Mouse (Mus musculus) midbrain, embryonic 10.5 days (tissue): Measurements from ENCODE around the gene Ranbp3. TPM values are rescaled to one million over a fixed set of nuclear protein-coding genes. Genes with fewer than 3 reads are reported as not detected.
A peak's percentile ranks its signal among the peaks of the same experiment; 100 is the strongest.
"Not testable (repeated sequence)": the region's sequence is repeated elsewhere in the genome, so short reads cannot be mapped to it uniquely, and the experiment has no call there.

Experiments
- DNase-seq: peaks from one replicate; pipeline ENCODE4 v3.0.0-alpha.2; 2017; ENCODE audit warnings: low spot score
- H3K27ac ChIP-seq: fragments of 300-500 bp; sonication (generic); replicated peaks from 2 replicates; pipeline ENCODE4 v1.5.1; 2016; ENCODE audit warnings: mild to moderate bottlenecking
- H3K27me3 ChIP-seq: fragments of 300-500 bp; sonication (generic); 2 replicates; pipeline ENCODE4 v1.6.1; 2016; ENCODE audit warnings: low read depth, mild to moderate bottlenecking; ENCODE audit not compliant: poor library complexity, severe bottlenecking
- H3K36me3 ChIP-seq: fragments of 300-500 bp; sonication (generic); 2 replicates; pipeline ENCODE4 v1.6.1; 2016; ENCODE audit warnings: mild to moderate bottlenecking, moderate library complexity
- H3K4me1 ChIP-seq: fragments of 300-500 bp; sonication (generic); 2 replicates; pipeline ENCODE4 v1.6.1; 2016
- H3K4me3 ChIP-seq: fragments of 300-500 bp; sonication (generic); 2 replicates; pipeline ENCODE4 v1.5.1; 2016; ENCODE audit warnings: mild to moderate bottlenecking, moderate library complexity
- H3K9me3 ChIP-seq: fragments of 300-500 bp; sonication (generic); replicated peaks from 2 replicates; pipeline ENCODE4 v1.6.1; 2016; ENCODE audit warnings: mild to moderate bottlenecking
- WGBS: fragments of 180-500 bp; shearing (Covaris S2); methylation state at CpG from one replicate; pipeline ENCODE4 v1.1.7; 2016; 5-methylcytosine and 5-hydroxymethylcytosine counted together
- polyA plus RNA-seq: library from polyadenylated mRNA; unstranded; fragments of >200 nt; fragmentation: Nextera tagmentation; extraction: Ambion mirVana; gene quantifications from 2 replicates; pipeline ENCODE4 v1.2.1, GENCODE M21; 2016

Gene Ranbp3
- 140 and 145 TPM in 2 replicates for polyA plus RNA-seq

GRCm38 (mm10) chr17:56672941-56673646, at the start of gene Ranbp3:
Gene Ranbp3, plus strand, starts transcription at chr17:56673294.
- Histone ChIP-seq H3K27ac (peak within 1 kb of the TSS; percentile 97), H3K4me1 (peaks cover 49% of the 10 kb centered on the region), H3K36me3 (peaks cover 36% of the 10 kb centered on the region), H3K9me3 (no peaks in the 10 kb centered on the region), H3K4me3 (peak within 1 kb of the TSS; percentile 90), H3K27me3 (peaks cover 12% of the 10 kb centered on the region)
- peak; percentile 100 for DNase-seq
- under 1% methylated on average over 57 of the region's 66 CpGs for WGBS

- DNase-seq = no peak
- peak overlapping the region; percentile 83; the same call in 1 of the 2 replicates for H3K4me3 ChIP-seq
- no peaks in the 10 kb centered on the region for H3K27me3 ChIP-seq
- H3K36me3 ChIP-seq = peaks cover 50% of the 10 kb centered on the region
- no peaks in the 10 kb centered on the region for H3K9me3 ChIP-seq
- 85% methylated on average over 3 of the region's 3 CpGs for WGBS
- no peak overlapping the region for H3K27ac ChIP-seq
- peaks cover 26% of the 10 kb centered on the region for H3K4me1 ChIP-seq
Observed at GRCm38 (mm10) chr17:56625495-56625894, 47.6 kb upstream of the Ranbp3 start.

DNA sequence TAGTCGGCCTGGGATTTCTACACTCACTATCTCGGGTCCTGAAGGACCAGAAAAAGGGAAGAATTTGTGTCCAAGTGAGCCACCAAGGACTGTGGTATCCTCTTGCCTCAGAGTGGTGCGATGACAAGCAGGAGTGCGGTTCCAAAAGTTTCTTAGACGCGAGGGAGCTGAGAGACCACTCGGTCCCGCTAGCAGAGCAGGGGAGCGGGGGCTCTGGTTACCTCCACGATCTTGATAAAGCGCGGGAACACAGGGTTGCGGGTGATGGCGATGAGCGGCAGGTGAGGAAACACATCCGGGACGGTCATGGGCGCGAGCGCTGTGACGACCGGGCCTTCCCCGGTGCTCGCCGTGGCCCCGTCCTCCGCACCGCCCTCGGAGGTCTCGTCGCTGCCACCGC, 46.8 kb upstream of the Ranbp3 start:
- Histone ChIP-seq H3K9me3 (no peaks in the 10 kb centered on the region), H3K4me3 (peak overlapping the region; percentile 83), H3K27ac (peak overlapping the region; percentile 90), H3K27me3 (no peaks in the 10 kb centered on the region), H3K36me3 (peaks cover 42% of the 10 kb centered on the region), H3K4me1 (peaks cover 26% of the 10 kb centered on the region)
- WGBS = under 1% methylated on average over 32 of the region's 32 CpGs
- DNase-seq = no peak

DNA sequence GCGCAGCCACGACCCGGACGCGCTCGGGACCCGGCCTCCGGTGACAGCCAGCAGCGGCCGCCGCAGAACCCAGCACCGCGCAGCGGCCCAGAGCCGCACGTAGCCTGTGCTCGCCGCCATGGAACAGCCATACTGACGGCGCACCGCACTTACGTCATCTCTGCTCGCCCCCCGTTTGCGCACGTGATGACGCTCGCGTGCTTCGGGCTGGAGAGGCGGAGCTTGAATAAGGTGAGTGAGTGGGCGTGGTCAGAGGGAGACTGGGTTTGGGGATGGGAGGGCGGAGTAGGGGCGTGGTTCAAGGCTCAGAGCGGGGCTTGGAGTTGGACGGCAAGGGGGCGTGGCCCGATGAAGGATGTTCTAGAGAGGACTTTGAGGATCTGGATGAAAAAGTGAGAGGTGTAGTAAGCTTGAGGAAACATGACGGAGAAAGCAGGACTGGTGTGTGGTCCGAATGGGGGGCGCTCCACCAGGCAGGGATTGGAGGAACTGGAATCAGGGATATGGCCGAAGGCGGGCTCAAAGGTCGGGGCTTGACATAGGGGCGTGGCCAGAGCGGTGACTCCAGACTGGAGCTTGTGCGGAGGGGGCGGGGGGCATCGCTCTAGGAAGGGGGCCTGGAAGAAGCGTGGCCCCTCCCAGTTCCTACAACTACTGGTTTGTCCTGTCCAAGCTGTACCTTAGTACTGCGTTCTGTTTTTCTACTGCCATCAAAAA, 46.2 kb upstream of the Ranbp3 start, which contains the start of gene Lonp1:
TSS of gene Lonp1 (minus strand) at position 134 of the 717 bp plus-strand sequence.
- peaks cover 35% of the 10 kb centered on the region for H3K36me3 ChIP-seq
- DNase-seq = peak; percentile 99
- peak within 1 kb of the TSS; percentile 83 for H3K4me3 ChIP-seq
- H3K9me3 ChIP-seq = no peaks in the 10 kb centered on the region
- peaks cover 26% of the 10 kb centered on the region for H3K4me1 ChIP-seq
- H3K27me3 ChIP-seq = no peaks in the 10 kb centered on the region
- WGBS = under 1% methylated on average over 51 of the region's 51 CpGs
- H3K27ac ChIP-seq = peak within 1 kb of the TSS; percentile 90

DNA sequence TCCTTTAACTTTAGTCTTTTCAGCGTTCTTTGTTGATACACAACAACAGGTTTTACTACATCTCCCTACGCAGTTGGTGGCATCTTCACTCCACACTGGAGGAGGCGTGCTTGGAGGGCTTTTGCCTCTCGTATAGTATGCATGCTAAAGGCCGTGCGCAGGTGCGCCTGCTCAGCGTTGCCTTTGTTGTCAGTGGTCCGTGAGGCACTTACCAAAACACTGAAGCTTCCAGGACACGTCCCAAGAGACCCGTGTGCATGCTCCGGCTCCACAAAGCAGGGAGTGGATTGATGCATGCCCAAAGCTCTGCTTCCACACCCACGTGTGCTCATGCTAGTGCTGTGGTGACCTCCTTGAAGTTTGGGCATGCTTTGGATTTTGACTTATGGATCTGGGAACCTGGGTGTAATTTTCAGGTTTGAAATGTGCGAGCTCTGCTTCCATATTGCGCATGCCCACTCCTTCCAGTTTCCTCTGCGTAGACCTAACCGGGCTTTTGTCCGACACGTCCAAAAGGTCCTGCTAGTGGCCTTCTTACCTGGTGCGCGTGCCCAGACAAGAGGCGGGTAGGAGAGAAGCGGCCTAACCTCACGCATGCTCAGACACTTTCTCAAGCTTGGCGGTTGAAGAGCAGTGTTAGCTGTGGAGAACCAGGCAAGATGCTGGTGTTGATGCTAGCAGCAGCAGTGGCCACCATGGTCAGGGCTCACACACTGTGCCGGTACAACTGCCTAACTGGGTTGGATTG, 45.4 kb upstream of the Ranbp3 start, which contains the start of gene Catsperd:
TSS of gene Catsperd (plus strand) at position 614 of the 748 bp plus-strand sequence.
- H3K27me3 ChIP-seq = no peaks in the 10 kb centered on the region
- peak within 1 kb of the TSS; percentile 83 for H3K4me3 ChIP-seq
- peaks cover 26% of the 10 kb centered on the region for H3K4me1 ChIP-seq
- no peaks in the 10 kb centered on the region for H3K9me3 ChIP-seq
- H3K36me3 ChIP-seq = peaks cover 27% of the 10 kb centered on the region
- no peak for DNase-seq
- peak within 1 kb of the TSS; percentile 90 for H3K27ac ChIP-seq
- 10% methylated on average over 26 of the region's 26 CpGs for WGBS

DNA sequence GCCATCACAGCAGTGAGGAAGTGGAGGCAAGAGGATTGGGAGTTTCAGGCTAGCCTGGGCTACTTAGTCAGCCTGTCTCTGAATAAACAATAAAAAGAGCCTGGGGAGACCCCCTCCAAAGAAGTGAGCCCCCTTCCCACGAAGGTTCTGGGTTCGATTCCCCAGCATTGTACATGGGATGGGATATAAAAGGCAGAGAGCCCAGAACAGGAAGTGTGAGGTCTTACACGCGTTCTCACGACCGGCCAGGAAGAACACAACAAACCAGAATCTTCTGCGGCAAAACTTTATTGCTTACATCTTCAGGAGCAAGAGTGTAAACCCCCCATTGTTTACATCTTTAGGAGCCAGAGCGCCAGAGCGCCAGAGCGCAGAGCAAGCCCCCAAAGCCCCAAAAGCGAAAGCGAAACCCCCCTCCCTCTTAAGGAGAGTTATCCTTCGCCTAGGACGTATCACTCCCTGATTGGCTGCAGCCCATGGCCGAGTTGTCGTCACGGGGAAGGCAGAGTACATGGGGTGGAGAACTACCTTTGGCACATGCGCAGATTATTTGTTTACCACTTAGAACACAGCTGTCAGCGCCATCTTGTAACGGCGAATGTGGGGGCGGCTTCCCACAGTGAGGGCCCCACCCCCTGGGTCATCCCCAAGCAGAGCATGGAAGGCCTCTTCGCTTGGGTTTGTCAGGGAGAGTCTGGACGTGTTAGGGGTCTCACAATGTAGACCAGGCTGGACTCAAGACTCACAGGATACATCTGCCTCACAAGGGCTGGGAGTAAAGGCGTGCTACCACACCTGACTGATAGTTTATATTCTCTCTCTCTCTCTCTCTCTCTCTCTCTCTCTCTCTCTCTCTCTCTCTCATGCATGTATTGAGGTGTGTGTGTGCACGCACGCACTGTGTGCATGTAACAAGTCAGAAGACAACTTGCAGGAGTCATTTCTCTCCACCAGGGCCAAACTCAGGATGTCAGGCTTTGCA, 43.0 kb upstream of the Ranbp3 start:
- 89% methylated on average over 27 of the region's 27 CpGs for WGBS
- not testable (repeated sequence) for H3K36me3 ChIP-seq, H3K4me3 ChIP-seq, DNase-seq, H3K27ac ChIP-seq, H3K9me3 ChIP-seq, H3K27me3 ChIP-seq
- H3K4me1 ChIP-seq = peaks cover 22% of the 10 kb centered on the region

DNA sequence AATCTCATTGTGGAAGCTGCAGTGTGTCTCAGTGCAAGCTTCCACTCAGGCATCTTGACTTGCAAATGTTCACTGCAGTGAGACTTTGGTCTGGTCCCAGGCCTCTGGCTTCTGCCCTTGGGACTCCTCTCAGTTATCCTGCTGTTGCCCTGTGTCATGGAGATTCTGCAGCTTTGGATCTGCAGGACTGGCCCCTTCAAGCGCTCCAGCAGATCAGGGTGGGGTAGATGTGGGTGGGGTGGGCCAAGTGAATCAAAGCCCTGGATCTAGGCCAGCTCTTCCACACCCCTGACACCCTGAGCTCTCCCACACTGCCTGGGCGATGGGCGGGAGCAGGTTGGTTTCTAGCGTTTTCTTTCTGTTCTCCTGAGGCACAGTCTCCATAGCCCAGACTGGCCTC, 41.3 kb upstream of the Ranbp3 start:
- DNase-seq = no peak
- Histone ChIP-seq H3K4me3 (no peak overlapping the region), H3K27ac (no peak overlapping the region), H3K36me3 (no peaks in the 10 kb centered on the region), H3K4me1 (peaks cover 10% of the 10 kb centered on the region), H3K27me3 (no peaks in the 10 kb centered on the region), H3K9me3 (no peaks in the 10 kb centered on the region)
- 62% methylated on average over 4 of the region's 4 CpGs for WGBS

- Histone ChIP-seq H3K4me1 (no peaks in the 10 kb centered on the region), H3K27me3 (no peaks in the 10 kb centered on the region), H3K4me3 (no peak overlapping the region), H3K27ac (no peak overlapping the region), H3K9me3 (no peaks in the 10 kb centered on the region), H3K36me3 (no peaks in the 10 kb centered on the region)
- WGBS = 87% methylated on average over 6 of the region's 6 CpGs
- no peak for DNase-seq
Observed at GRCm38 (mm10) chr17:56634023-56634422, 39.1 kb upstream of the Ranbp3 start.

GRCm38 (mm10) chr17:56643237-56643636, 29.9 kb upstream of the Ranbp3 start:
- no peaks in the 10 kb centered on the region for H3K36me3 ChIP-seq
- H3K27me3 ChIP-seq = no peaks in the 10 kb centered on the region; the same call in 1 of the 2 replicates
- H3K4me3 ChIP-seq = no peak overlapping the region
- H3K9me3 ChIP-seq = no peaks in the 10 kb centered on the region
- no peaks in the 10 kb centered on the region for H3K4me1 ChIP-seq
- 87% methylated on average over 4 of the region's 4 CpGs for WGBS
- H3K27ac ChIP-seq = no peak overlapping the region
- DNase-seq = no peak

DNA sequence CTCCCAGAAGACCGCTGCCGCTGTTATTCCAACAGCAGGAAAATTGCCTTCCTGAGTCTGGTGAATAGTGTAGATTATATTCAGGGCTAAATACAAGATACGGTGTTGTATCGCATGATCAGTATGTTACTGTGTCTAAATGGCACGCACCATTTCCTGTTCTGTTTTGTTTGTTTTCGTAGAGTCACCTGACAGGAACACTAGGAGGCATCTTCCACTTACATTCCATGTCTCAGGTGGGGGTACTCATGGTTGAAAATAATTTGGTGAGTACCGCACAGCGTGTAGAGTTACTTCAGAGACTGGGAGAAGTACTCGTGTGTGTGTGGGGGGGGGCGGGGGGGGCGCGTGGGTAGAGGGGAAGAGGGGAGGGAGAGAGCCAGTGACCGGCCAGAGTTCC, 25.5 kb upstream of the Ranbp3 start:
- Histone ChIP-seq H3K36me3 (no peaks in the 10 kb centered on the region), H3K4me3 (no peak overlapping the region), H3K9me3 (no peaks in the 10 kb centered on the region), H3K27me3 (no peaks in the 10 kb centered on the region; the same call in 1 of the 2 replicates), H3K27ac (no peak overlapping the region), H3K4me1 (no peaks in the 10 kb centered on the region)
- WGBS = 66% methylated on average over 12 of the region's 13 CpGs
- DNase-seq = no peak

GRCm38 (mm10) chr17:56651801-56652200, 21.3 kb upstream of the Ranbp3 start:
- Histone ChIP-seq H3K27me3 (no peaks in the 10 kb centered on the region; the same call in 1 of the 2 replicates), H3K4me3 (no peak overlapping the region), H3K9me3 (no peaks in the 10 kb centered on the region), H3K4me1 (no peaks in the 10 kb centered on the region), H3K27ac (no peak overlapping the region), H3K36me3 (no peaks in the 10 kb centered on the region)
- 42% methylated on average over 10 of the region's 10 CpGs for WGBS
- no peak for DNase-seq
